Comparison of ENCODE assay signal across 22 mouse cellular contexts in genomic region chr5:105445686-105446085, GRCm38 (mm10). TPM values are rescaled to one million over a fixed set of nuclear protein-coding genes. Genes with fewer than 3 reads are reported as not detected.
DNase-seq lines count a peak whose midpoint lies in the region; ATAC-seq lines count a peak whose summit lies in the region.
"Had no signal": no experiment of that assay in that cellular context is flagged by ENCODE, and none has a peak within 500 bp of the region (broad histone marks: within the 10 kb centered on the region; RNA-seq: fewer than 3 reads in every experiment).

No protein-coding gene starts in this region.

- H3K4me1 ChIP-seq in kidney, embryonic 14.5 days (ENCODE audit: control insufficient read depth, insufficient read depth, low read length): no peaks in the 10 kb centered on the region
- H3K4me1 ChIP-seq in forebrain, embryonic 10.5 days: no peaks in the 10 kb centered on the region
- peaks cover 10% of the 10 kb centered on the region for H3K4me1 ChIP-seq in liver, embryonic 11.5 days (replicated peaks; ENCODE audit: control insufficient read depth, insufficient read depth, low read length)
- H3K4me1 ChIP-seq: heart, embryonic 10.5 days had no signal

- 0 out of 2 replicates have a peak, but pooled peaks have one; percentile 16 for ATAC-seq in kidney, embryonic 14.5 days (ENCODE audit: low FRiP score, low TSS enrichment)
- ATAC-seq in common myeloid progenitor, adult 5-6 weeks (replicated peaks; ENCODE audit: low read depth, poor library complexity, severe bottlenecking): peak; percentile 40; the same call in 1 of the 2 replicates
- peak; percentile 67 for ATAC-seq in megakaryocyte, adult 5-6 weeks (ENCODE audit: poor library complexity, severe bottlenecking)
- ATAC-seq in liver, embryonic 11.5 days (replicated peaks; ENCODE audit: low FRiP score): no peak
- ATAC-seq: forebrain, embryonic 14.5 days; hindbrain, postnatal 0 days; intestine, embryonic 16.5 days had no signal

- H3K27me3 ChIP-seq in kidney, embryonic 14.5 days (ENCODE audit: control insufficient read depth, insufficient read depth, low read length): no peaks in the 10 kb centered on the region
- H3K27me3 ChIP-seq in forebrain, embryonic 10.5 days (ENCODE audit: poor library complexity, severe bottlenecking): no peaks in the 10 kb centered on the region
- no peaks in the 10 kb centered on the region for H3K27me3 ChIP-seq in liver, embryonic 11.5 days (replicated peaks; ENCODE audit: control insufficient read depth, insufficient read depth, low read length)
- H3K27me3 ChIP-seq: hindbrain, embryonic 12.5 days had no signal

- no peak overlapping the region for H3K9ac ChIP-seq in kidney, embryonic 14.5 days (ENCODE audit: low read depth, low read length)
- no peak overlapping the region for H3K9ac ChIP-seq in liver, embryonic 11.5 days (ENCODE audit: low read depth, low read length)
- H3K9ac ChIP-seq: hindbrain, embryonic 12.5 days had no signal

- 62% methylated on average over 6 of the region's 6 CpGs for WGBS in kidney, embryonic 14.5 days
- 85% methylated on average over 6 of the region's 6 CpGs for WGBS in forebrain, embryonic 10.5 days
- WGBS in liver, embryonic 11.5 days: 54% methylated on average over 6 of the region's 6 CpGs

- H3K27ac ChIP-seq in kidney, embryonic 14.5 days (ENCODE audit: low read depth, low read length): no peak overlapping the region
- no peak overlapping the region for H3K27ac ChIP-seq in forebrain, embryonic 10.5 days
- H3K27ac ChIP-seq in liver, embryonic 11.5 days (ENCODE audit: low read depth, low read length): no peak overlapping the region
- H3K27ac ChIP-seq: embryonic facial prominence, embryonic 10.5 days; heart, embryonic 10.5 days; hindbrain, embryonic 12.5 days; hindbrain, postnatal 0 days had no signal

- no peak overlapping the region for H3K4me2 ChIP-seq in kidney, embryonic 14.5 days (replicated peaks; ENCODE audit: low read depth, low read length)
- no peak overlapping the region for H3K4me2 ChIP-seq in liver, embryonic 11.5 days
- H3K4me2 ChIP-seq: hindbrain, embryonic 12.5 days had no signal

- no peaks in the 10 kb centered on the region for H3K9me3 ChIP-seq in kidney, embryonic 14.5 days (ENCODE audit: control insufficient read depth, low read length)
- H3K9me3 ChIP-seq in forebrain, embryonic 10.5 days: no peaks in the 10 kb centered on the region
- no peaks in the 10 kb centered on the region for H3K9me3 ChIP-seq in liver, embryonic 11.5 days (ENCODE audit: control insufficient read depth, low read length)
- H3K9me3 ChIP-seq: embryonic facial prominence, embryonic 10.5 days; G1E; heart, embryonic 10.5 days; hindbrain, embryonic 12.5 days had no signal

- H3K36me3 ChIP-seq in kidney, embryonic 14.5 days (ENCODE audit: control insufficient read depth, insufficient read depth, low read length): no peaks in the 10 kb centered on the region
- no peaks in the 10 kb centered on the region for H3K36me3 ChIP-seq in forebrain, embryonic 10.5 days (replicated peaks)
- H3K36me3 ChIP-seq in liver, embryonic 11.5 days (ENCODE audit: control insufficient read depth, insufficient read depth, low read length): no peaks in the 10 kb centered on the region
- H3K36me3 ChIP-seq: embryonic facial prominence, embryonic 10.5 days; heart, embryonic 10.5 days; hindbrain, embryonic 12.5 days had no signal

- no peak for DNase-seq in kidney, adult 8-10 months
- DNase-seq in naive thymus-derived CD4-positive, alpha-beta T cell, adult 2 months (ENCODE audit: low read depth): peak; percentile 16
- no peak for DNase-seq in forebrain, embryonic 10.5 days (ENCODE audit: extremely low spot score, low spot score)
- no peak for DNase-seq in liver, embryonic 11.5 days (ENCODE audit: low spot score)
- DNase-seq: adrenal gland, postnatal 10 days; B cell, adult 2 months; cerebellum, adult 11-12 months; cerebellum, adult 9-10 months; cerebellum, postnatal 25 days; gastrocnemius, postnatal 10 days; heart, postnatal 10 days; heart, postnatal 4 days had no signal

- H3K4me3 ChIP-seq in kidney, embryonic 14.5 days (ENCODE audit: low read length): no peak overlapping the region
- no peak overlapping the region for H3K4me3 ChIP-seq in forebrain, embryonic 10.5 days
- no peak overlapping the region for H3K4me3 ChIP-seq in liver, embryonic 11.5 days (ENCODE audit: low read depth, low read length)
- H3K4me3 ChIP-seq: embryonic facial prominence, embryonic 10.5 days; heart, embryonic 10.5 days; hindbrain, embryonic 12.5 days had no signal

RNA-seq across cellular contexts. Expression of gene Lrrc8b, which starts 30.1 kb away (rescaled TPM):
- 8.0 and 12.1 TPM in 2 replicates for polyA plus RNA-seq in kidney, embryonic 14.5 days (2014; fragmentation: Nextera tagmentation; extraction: Ambion mirVana)
- 15.7 and 18.3 TPM in 2 replicates for total RNA-seq in common myeloid progenitor, adult 5-6 weeks (2017)
- total RNA-seq in megakaryocyte, adult 5-6 weeks (2015): 19.9 and 23.7 TPM in 2 replicates
- total RNA-seq in megakaryocyte, adult 5-6 weeks (2017): 8.1 and 9.6 TPM in 2 replicates
- 7.7 and 8.1 TPM in 2 replicates for polyA plus RNA-seq in forebrain, embryonic 10.5 days (2016; fragmentation: Nextera tagmentation; extraction: Ambion mirVana)
- 9.4 and 10.8 TPM in 2 replicates for polyA plus RNA-seq in liver, embryonic 11.5 days (2014; fragmentation: Nextera tagmentation; extraction: Ambion mirVana)
